Mouse (Mus musculus): ENCODE results near the gene Mrpl22.
"Not testable (repeated sequence)": the region's sequence is repeated elsewhere in the genome, so short reads cannot be mapped to it uniquely, and the experiment has no call there.

The Mrpl22 gene

DNA sequence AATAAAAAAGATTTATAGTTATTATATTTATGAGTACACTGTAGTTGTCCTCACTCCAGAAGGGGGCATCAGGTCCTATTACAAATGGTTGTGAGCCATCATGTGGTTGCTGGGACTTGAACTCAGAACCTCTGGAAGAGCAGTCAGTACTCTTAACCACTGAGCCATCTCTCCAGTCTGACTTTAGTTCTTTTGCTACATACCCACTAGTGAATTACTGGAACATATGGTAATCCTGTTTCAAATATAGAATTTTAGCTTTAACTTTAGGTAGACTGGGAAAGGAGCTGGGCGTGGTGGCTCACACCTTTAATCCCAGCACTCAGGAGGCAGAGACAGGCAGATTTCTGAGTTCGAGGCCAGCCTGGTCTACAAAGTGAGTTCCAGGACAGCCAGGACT is 56.6 kb downstream of the Mrpl22 start:
- DNase-seq (ENCODE audit: low spot score): not testable (repeated sequence)
